Mouse (Mus musculus): ENCODE measurements at regions not wholly inside any gene's neighbourhood (a gene's known extent, or its start where the extent isn't known, plus 50 kb on each side); places are given as distances from the start of the nearest gene placed in this dataset.

- WGBS: 67% methylated on average over 14 of the region's 14 CpGs
- H3K27me3 ChIP-seq (replicated peaks): no peaks in the 10 kb centered on the region
- H3K9ac ChIP-seq: peak overlapping the region; percentile 71
- no peak for ATAC-seq (ENCODE audit: extremely low read depth, insufficient number of reproducible peaks, low FRiP score, low TSS enrichment)
- H3K4me1 ChIP-seq: peaks cover 67% of the 10 kb centered on the region
- H3K36me3 ChIP-seq: no peaks in the 10 kb centered on the region
- H3K4me2 ChIP-seq: peak overlapping the region; percentile 55
- no peak overlapping the region for H3K4me3 ChIP-seq
- peak overlapping the region; percentile 93 for H3K27ac ChIP-seq (replicated peaks)
- no peaks in the 10 kb centered on the region for H3K9me3 ChIP-seq
Observed at GRCm38 (mm10) chr3:101712666-101713065, 108.2 kb upstream of the Atp1a1 start.

DNA sequence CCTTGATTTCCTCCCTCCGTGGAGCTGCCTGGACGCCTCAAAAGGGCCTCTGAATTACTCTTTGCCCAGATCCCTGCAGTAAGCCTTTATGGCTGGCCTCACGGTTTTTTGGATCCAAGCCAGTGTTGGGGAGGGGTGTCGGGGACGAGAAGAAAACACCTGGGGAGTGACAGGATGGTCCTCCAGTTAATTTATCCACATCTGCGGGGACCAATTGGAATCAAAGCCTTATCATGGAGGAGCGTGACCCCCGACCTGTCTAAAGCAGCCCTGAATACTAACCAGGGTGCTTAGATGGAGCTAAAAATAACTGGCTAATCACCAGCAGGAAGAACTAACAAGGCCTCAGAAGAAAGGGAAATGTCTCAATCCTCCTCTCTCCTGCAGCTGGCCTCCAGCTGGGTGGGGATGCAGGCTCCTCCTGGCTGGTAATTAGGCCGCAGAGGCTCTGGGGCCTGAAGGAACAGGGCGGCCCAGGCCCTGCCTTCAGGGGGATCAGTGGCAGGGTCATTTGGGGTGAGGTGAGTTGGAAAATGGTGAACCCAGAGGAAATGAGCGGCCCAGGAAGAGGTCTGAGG, 107.2 kb upstream of the Atp1a1 start:
- Histone ChIP-seq H3K9ac (peak overlapping the region; percentile 75), H3K4me3 (no peak overlapping the region), H3K36me3 (no peaks in the 10 kb centered on the region), H3K4me2 (peak overlapping the region; percentile 55), H3K9me3 (no peaks in the 10 kb centered on the region), H3K27me3 (replicated peaks) (no peaks in the 10 kb centered on the region), H3K27ac (replicated peaks) (peak overlapping the region; percentile 93), H3K4me1 (peaks cover 74% of the 10 kb centered on the region)
- peak; percentile 16; the same call in 1 of the 2 replicates for ATAC-seq (ENCODE audit: extremely low read depth, insufficient number of reproducible peaks, low FRiP score, low TSS enrichment)
- 5% methylated on average over 11 of the region's 11 CpGs for WGBS

DNA sequence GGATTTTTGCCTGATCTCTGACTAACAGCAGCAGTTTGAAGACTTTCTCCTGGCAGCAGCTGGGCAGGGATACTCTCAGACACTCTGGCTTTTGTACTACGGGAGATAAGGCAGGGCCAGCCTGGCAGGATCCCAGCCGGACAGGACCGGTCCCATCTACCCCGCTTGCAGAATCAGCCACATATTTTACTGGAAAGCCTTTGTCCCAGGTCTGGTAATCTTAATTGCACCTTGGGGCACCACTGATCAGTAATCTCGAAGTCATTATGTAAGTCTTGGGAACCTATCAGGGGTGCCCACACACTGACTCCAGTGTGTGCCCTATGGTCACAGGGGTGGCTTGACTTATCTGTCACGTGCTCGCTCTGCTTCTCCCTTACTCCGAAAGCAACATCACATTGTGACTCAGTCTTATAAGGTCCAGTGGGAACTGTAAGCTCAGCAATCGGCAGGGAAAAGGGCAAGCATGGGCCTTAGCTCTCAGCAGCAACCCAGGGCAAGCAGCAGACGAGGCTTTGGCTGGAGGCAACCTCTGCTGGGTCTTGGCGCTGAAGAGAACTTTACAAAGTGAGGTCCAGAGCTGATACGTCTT, 105.0 kb upstream of the Atp1a1 start:
- no peak; the same call in 1 of the 2 replicates for ATAC-seq (ENCODE audit: extremely low read depth, insufficient number of reproducible peaks, low FRiP score, low TSS enrichment)
- Histone ChIP-seq H3K4me1 (peaks cover 86% of the 10 kb centered on the region), H3K27ac (replicated peaks) (peak overlapping the region; percentile 84), H3K9ac (peak overlapping the region; percentile 53), H3K4me2 (peak overlapping the region; percentile 8; the same call in 1 of the 2 replicates), H3K27me3 (replicated peaks) (no peaks in the 10 kb centered on the region), H3K4me3 (no peak overlapping the region), H3K36me3 (no peaks in the 10 kb centered on the region), H3K9me3 (no peaks in the 10 kb centered on the region)
- 22% methylated on average over 12 of the region's 12 CpGs for WGBS

GRCm38 (mm10) chr3:101708821-101709220, 104.3 kb upstream of the Atp1a1 start:
- H3K36me3 ChIP-seq: no peaks in the 10 kb centered on the region
- peak overlapping the region; percentile 53; the same call in 1 of the 2 replicates for H3K9ac ChIP-seq
- H3K4me2 ChIP-seq: no peak overlapping the region
- no peaks in the 10 kb centered on the region for H3K27me3 ChIP-seq (replicated peaks)
- H3K27ac ChIP-seq (replicated peaks): peak overlapping the region; percentile 84
- H3K4me1 ChIP-seq: peaks cover 86% of the 10 kb centered on the region
- WGBS: 67% methylated on average over 8 of the region's 8 CpGs
- H3K4me3 ChIP-seq: no peak overlapping the region
- no peak for ATAC-seq (ENCODE audit: extremely low read depth, insufficient number of reproducible peaks, low FRiP score, low TSS enrichment)
- no peaks in the 10 kb centered on the region for H3K9me3 ChIP-seq

GRCm38 (mm10) chr3:101704919-101705318, 100.4 kb upstream of the Atp1a1 start:
- H3K27me3 ChIP-seq (replicated peaks): no peaks in the 10 kb centered on the region
- 21% methylated on average over 9 of the region's 9 CpGs for WGBS
- H3K27ac ChIP-seq (replicated peaks): peak overlapping the region; percentile 90
- peak overlapping the region; percentile 25 for H3K9ac ChIP-seq
- peak; percentile 16; the same call in 1 of the 2 replicates for ATAC-seq (ENCODE audit: extremely low read depth, insufficient number of reproducible peaks, low FRiP score, low TSS enrichment)
- H3K4me3 ChIP-seq: no peak overlapping the region
- peak overlapping the region; percentile 24 for H3K4me2 ChIP-seq
- no peaks in the 10 kb centered on the region for H3K36me3 ChIP-seq
- H3K4me1 ChIP-seq: peaks cover 77% of the 10 kb centered on the region
- no peaks in the 10 kb centered on the region for H3K9me3 ChIP-seq

- no peak for ATAC-seq (ENCODE audit: extremely low read depth, insufficient number of reproducible peaks, low FRiP score, low TSS enrichment)
- no peak overlapping the region for H3K9ac ChIP-seq
- H3K4me1 ChIP-seq: peaks cover 74% of the 10 kb centered on the region
- H3K36me3 ChIP-seq: no peaks in the 10 kb centered on the region
- H3K4me3 ChIP-seq: no peak overlapping the region
- peak overlapping the region; percentile 90 for H3K27ac ChIP-seq (replicated peaks)
- no peaks in the 10 kb centered on the region for H3K27me3 ChIP-seq (replicated peaks)
- WGBS: 85% methylated on average over 5 of the region's 5 CpGs
- no peaks in the 10 kb centered on the region for H3K9me3 ChIP-seq
- H3K4me2 ChIP-seq: no peak overlapping the region
Observed at GRCm38 (mm10) chr3:101704326-101704725, 99.8 kb upstream of the Atp1a1 start.

- Histone ChIP-seq H3K4me1 (peaks cover 57% of the 10 kb centered on the region), H3K36me3 (no peaks in the 10 kb centered on the region), H3K27me3 (replicated peaks) (no peaks in the 10 kb centered on the region), H3K9ac (no peak overlapping the region), H3K9me3 (no peaks in the 10 kb centered on the region), H3K27ac (replicated peaks) (peak overlapping the region; percentile 78), H3K4me3 (no peak overlapping the region), H3K4me2 (no peak overlapping the region)
- WGBS: 47% methylated on average over 1 of the region's 1 CpGs
- ATAC-seq (ENCODE audit: extremely low read depth, insufficient number of reproducible peaks, low FRiP score, low TSS enrichment): no peak
Observed at GRCm38 (mm10) chr3:101701763-101702173, 97.3 kb upstream of the Atp1a1 start.

DNA sequence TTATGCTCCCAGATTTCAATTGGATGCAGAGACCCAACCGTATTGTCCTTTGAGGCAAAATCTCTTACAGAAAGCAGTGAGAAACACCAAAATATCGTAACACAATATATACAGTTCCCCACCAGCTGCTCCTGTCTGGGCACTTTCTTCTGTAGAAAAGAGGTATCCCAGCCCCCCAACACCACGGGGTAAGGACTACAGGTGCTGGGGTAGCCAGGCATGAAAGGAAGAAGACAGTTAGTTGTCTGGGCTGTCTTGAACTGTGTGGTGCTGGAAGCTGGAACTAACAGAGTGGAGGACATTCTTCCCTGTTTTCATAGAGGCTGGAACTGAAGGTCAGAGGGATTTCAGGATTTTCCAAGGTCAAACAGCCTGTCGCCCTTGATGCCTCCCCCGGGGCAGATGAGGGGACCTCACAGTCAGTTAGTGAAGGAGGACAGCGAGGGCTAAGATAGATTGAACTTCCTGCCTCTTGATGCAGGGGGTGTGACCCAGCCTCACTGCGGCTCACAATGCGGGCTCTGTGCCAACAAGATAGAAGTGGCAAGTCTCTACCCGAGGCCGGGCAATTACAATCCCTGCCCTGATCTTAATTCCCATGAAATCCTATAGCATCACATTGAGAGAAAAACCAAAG, 96.6 kb upstream of the Atp1a1 start:
- no peaks in the 10 kb centered on the region for H3K9me3 ChIP-seq
- no peaks in the 10 kb centered on the region for H3K36me3 ChIP-seq
- peak overlapping the region; percentile 44; the same call in 1 of the 2 replicates for H3K9ac ChIP-seq
- peak; percentile 32; the same call in 1 of the 2 replicates for ATAC-seq (ENCODE audit: extremely low read depth, insufficient number of reproducible peaks, low FRiP score, low TSS enrichment)
- H3K27ac ChIP-seq (replicated peaks): peak overlapping the region; percentile 78
- peaks cover 55% of the 10 kb centered on the region for H3K4me1 ChIP-seq
- no peak overlapping the region for H3K4me3 ChIP-seq
- H3K4me2 ChIP-seq: peak overlapping the region; percentile 26; the same call in 1 of the 2 replicates
- WGBS: 26% methylated on average over 10 of the region's 10 CpGs
- no peaks in the 10 kb centered on the region for H3K27me3 ChIP-seq (replicated peaks)

- Histone ChIP-seq H3K4me3 (no peak overlapping the region), H3K9ac (0 out of 2 replicates have a peak overlapping the region, but pooled peaks have one; percentile 19), H3K4me1 (peaks cover 45% of the 10 kb centered on the region), H3K9me3 (no peaks in the 10 kb centered on the region), H3K27ac (replicated peaks) (peak overlapping the region; percentile 78), H3K36me3 (no peaks in the 10 kb centered on the region), H3K4me2 (0 out of 2 replicates have a peak overlapping the region, but pooled peaks have one; percentile 26), H3K27me3 (replicated peaks) (no peaks in the 10 kb centered on the region)
- no peak for ATAC-seq (ENCODE audit: extremely low read depth, insufficient number of reproducible peaks, low FRiP score, low TSS enrichment)
- WGBS: 63% methylated on average over 12 of the region's 12 CpGs
Observed at GRCm38 (mm10) chr3:101699929-101700681, 95.6 kb upstream of the Atp1a1 start.

GRCm38 (mm10) chr3:101696832-101697231, 92.3 kb upstream of the Atp1a1 start:
- WGBS: 68% methylated on average over 2 of the region's 2 CpGs
- no peak for ATAC-seq (ENCODE audit: extremely low read depth, insufficient number of reproducible peaks, low FRiP score, low TSS enrichment)

DNA sequence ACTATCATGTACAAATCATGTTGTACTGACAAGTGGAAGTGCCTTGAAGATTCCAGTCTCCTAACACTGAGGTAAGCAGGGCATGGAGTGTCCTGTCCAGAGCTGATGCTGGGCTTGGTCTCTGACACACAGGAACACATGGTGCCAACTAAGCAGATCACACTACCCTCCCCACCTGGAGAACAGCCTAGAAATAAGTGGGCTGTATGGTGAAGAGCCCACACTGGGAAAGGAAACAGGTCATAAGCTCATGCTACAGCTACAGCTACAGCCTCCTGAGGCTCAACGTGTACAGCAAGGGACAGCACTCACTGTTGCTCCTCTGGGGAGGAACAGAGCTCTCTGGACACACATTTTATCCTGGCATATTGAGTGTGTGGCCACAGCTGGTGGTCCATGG, 89.8 kb upstream of the Atp1a1 start:
- Histone ChIP-seq H3K27me3 (replicated peaks) (no peaks in the 10 kb centered on the region), H3K36me3 (no peaks in the 10 kb centered on the region), H3K4me1 (peaks cover 4% of the 10 kb centered on the region; the same call in 1 of the 2 replicates), H3K4me3 (no peak overlapping the region), H3K9me3 (no peaks in the 10 kb centered on the region), H3K9ac (no peak overlapping the region), H3K4me2 (no peak overlapping the region), H3K27ac (replicated peaks) (no peak overlapping the region)
- WGBS: 65% methylated on average over 1 of the region's 1 CpGs
- ATAC-seq (ENCODE audit: extremely low read depth, insufficient number of reproducible peaks, low FRiP score, low TSS enrichment): no peak

More at GRCm38 (mm10) chr3:101696832-101697231, 92.3 kb upstream of the Atp1a1 start:
- Histone ChIP-seq H3K9me3 (no peaks in the 10 kb centered on the region), H3K4me2 (no peak overlapping the region), H3K4me3 (no peak overlapping the region), H3K4me1 (peaks cover 22% of the 10 kb centered on the region), H3K36me3 (no peaks in the 10 kb centered on the region), H3K27me3 (replicated peaks) (no peaks in the 10 kb centered on the region), H3K9ac (no peak overlapping the region), H3K27ac (replicated peaks) (no peak overlapping the region)
